ENCODE assay signal across 24 mouse cellular contexts in the genomic region with DNA sequence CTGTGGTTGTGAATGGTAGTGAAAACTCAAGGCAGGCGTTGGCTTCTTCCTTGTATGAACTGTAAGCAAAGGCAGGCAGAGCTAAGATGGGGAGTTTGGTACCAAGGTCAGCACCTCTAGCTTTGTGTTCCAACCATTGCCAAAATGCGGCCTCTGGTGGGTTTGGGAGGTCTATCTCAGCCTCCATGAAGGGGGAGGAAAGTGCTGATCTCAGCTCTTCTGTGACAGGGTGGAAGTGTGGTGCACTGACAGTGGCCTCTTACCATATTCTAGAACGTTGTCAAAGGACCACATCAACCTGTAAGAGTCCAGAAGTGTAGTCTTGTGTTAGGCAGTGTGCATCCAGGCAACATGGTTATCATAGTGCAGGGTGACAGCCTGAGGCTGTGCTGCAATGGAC.
"Had no signal": no experiment of that assay in that cellular context is flagged by ENCODE, and none has a peak within 500 bp of the region (broad histone marks: within the 10 kb centered on the region; RNA-seq: fewer than 3 reads in every experiment).

No protein-coding gene starts in this region.

- H3K27me3 ChIP-seq: embryonic facial prominence, embryonic 12.5 days; embryonic facial prominence, embryonic 13.5 days; embryonic facial prominence, embryonic 15.5 days; forebrain, embryonic 12.5 days; forebrain, embryonic 13.5 days; forebrain, embryonic 15.5 days had no signal

- H3K36me3 ChIP-seq: embryonic facial prominence, embryonic 10.5 days; embryonic facial prominence, embryonic 12.5 days; embryonic facial prominence, embryonic 13.5 days; embryonic facial prominence, embryonic 15.5 days; forebrain, embryonic 10.5 days; forebrain, embryonic 12.5 days; forebrain, embryonic 15.5 days had no signal

- H3K9ac ChIP-seq: embryonic facial prominence, embryonic 12.5 days; embryonic facial prominence, embryonic 13.5 days; embryonic facial prominence, embryonic 15.5 days; forebrain, embryonic 12.5 days; forebrain, embryonic 13.5 days; forebrain, embryonic 15.5 days; forebrain, postnatal 0 days had no signal

- H3K4me1 ChIP-seq: embryonic facial prominence, embryonic 12.5 days; embryonic facial prominence, embryonic 15.5 days; forebrain, embryonic 10.5 days; forebrain, embryonic 12.5 days; forebrain, embryonic 13.5 days; forebrain, embryonic 15.5 days had no signal

- H3K27ac ChIP-seq: embryonic facial prominence, embryonic 10.5 days; embryonic facial prominence, embryonic 12.5 days; embryonic facial prominence, embryonic 13.5 days; embryonic facial prominence, embryonic 15.5 days; forebrain, embryonic 10.5 days; forebrain, embryonic 12.5 days; forebrain, embryonic 13.5 days; forebrain, embryonic 15.5 days; gastrocnemius, adult 2 months; heart, adult 2 months had no signal

- ATAC-seq: forebrain, embryonic 13.5 days; forebrain, embryonic 14.5 days; forebrain, embryonic 15.5 days; forebrain, embryonic 16.5 days; forebrain, postnatal 0 days had no signal

- H3K4me3 ChIP-seq: embryonic facial prominence, embryonic 10.5 days; embryonic facial prominence, embryonic 12.5 days; embryonic facial prominence, embryonic 13.5 days; embryonic facial prominence, embryonic 15.5 days; erythroblast, embryonic 14.5 days; forebrain, embryonic 10.5 days; forebrain, embryonic 12.5 days; forebrain, embryonic 13.5 days; forebrain, embryonic 15.5 days; gastrocnemius, adult 2 months; heart, adult 2 months had no signal

- DNase-seq: cerebellum, adult 8-10 months; cerebellum, adult 9-10 months; cerebellum, adult 9-11 months; cerebellum, postnatal 25 days; cerebellum, postnatal 36 days; embryo, embryonic 11 days; forebrain, postnatal 0 days; gastrocnemius, adult 2 months; gastrocnemius, postnatal 10 days; gastrocnemius, postnatal 14 days; gastrocnemius, postnatal 25 days; gastrocnemius, postnatal 36 days had no signal

- H3K4me2 ChIP-seq: embryonic facial prominence, embryonic 12.5 days; embryonic facial prominence, embryonic 13.5 days; embryonic facial prominence, embryonic 15.5 days; forebrain, embryonic 12.5 days; forebrain, embryonic 13.5 days; forebrain, embryonic 15.5 days had no signal

- H3K9me3 ChIP-seq: embryonic facial prominence, embryonic 10.5 days; embryonic facial prominence, embryonic 12.5 days; embryonic facial prominence, embryonic 13.5 days; embryonic facial prominence, embryonic 15.5 days; forebrain, embryonic 10.5 days; forebrain, embryonic 12.5 days; forebrain, embryonic 13.5 days; forebrain, embryonic 15.5 days had no signal
